Mouse (Mus musculus): Measurements from ENCODE around the gene Scgb1b12. TPM values are rescaled to one million over a fixed set of nuclear protein-coding genes. Genes with fewer than 3 reads are reported as not detected.
"Not testable (repeated sequence)": the region's sequence is repeated elsewhere in the genome, so short reads cannot be mapped to it uniquely, and the experiment has no call there.

The Scgb1b12 gene
- not detected in 2 replicates for polyA plus RNA-seq (2015; fragmentation: Nextera tagmentation; extraction: Ambion mirVana)

GRCm38 (mm10) chr7:32333882-32334281 is at the start of gene Scgb1b12:
Gene Scgb1b12, plus strand, starts transcription at chr7:32334182.
- not testable (repeated sequence) for H3K4me1 ChIP-seq; H3K9me3 ChIP-seq; H3K27ac ChIP-seq (replicated peaks); H3K4me3 ChIP-seq; H3K4me2 ChIP-seq (replicated peaks); H3K36me3 ChIP-seq; ATAC-seq (replicated peaks); H3K27me3 ChIP-seq; H3K9ac ChIP-seq (replicated peaks)
- 69% methylated on average over 3 of the region's 3 CpGs for WGBS

- not testable (repeated sequence) for H3K9ac ChIP-seq (replicated peaks); H3K36me3 ChIP-seq; H3K27ac ChIP-seq (replicated peaks); H3K27me3 ChIP-seq; H3K4me1 ChIP-seq; H3K4me2 ChIP-seq (replicated peaks); H3K9me3 ChIP-seq; ATAC-seq (replicated peaks); H3K4me3 ChIP-seq
- 64% methylated on average over 1 of the region's 1 CpGs for WGBS
Observed at GRCm38 (mm10) chr7:32327145-32327544, 6.8 kb upstream of the Scgb1b12 start, which contains the start of gene Scgb2b12. Gene Scgb2b12, minus strand, starts transcription at chr7:32327245.

Other genes with a start within 250 kb of the Scgb1b12 start
- gene Scgb1b10, start 233.3 kb upstream of the Scgb1b12 start, polyA plus RNA-seq (2015; fragmentation: Nextera tagmentation; extraction: Ambion mirVana): not detected in 2 replicates
- gene Scgb2b11, start 123.0 kb upstream of the Scgb1b12 start, polyA plus RNA-seq (2015; fragmentation: Nextera tagmentation; extraction: Ambion mirVana): not detected in 2 replicates
- not detected in 2 replicates for gene Scgb1b11, start 111.3 kb upstream of the Scgb1b12 start, polyA plus RNA-seq (2015; fragmentation: Nextera tagmentation; extraction: Ambion mirVana)
- gene Scgb2b12, start 6.9 kb upstream of the Scgb1b12 start, polyA plus RNA-seq (2015; fragmentation: Nextera tagmentation; extraction: Ambion mirVana): not detected in 2 replicates
- gene Scgb1b29, start 107.4 kb downstream of the Scgb1b12 start, polyA plus RNA-seq (2015; fragmentation: Nextera tagmentation; extraction: Ambion mirVana): not detected in 2 replicates

Measured in forebrain, embryonic 15.5 days (tissue).